Mouse (Mus musculus): ENCODE measurements at regions not wholly inside any gene's neighbourhood (a gene's known extent, or its start where the extent isn't known, plus 50 kb on each side); places are given as distances from the start of the nearest gene placed in this dataset.

DNA sequence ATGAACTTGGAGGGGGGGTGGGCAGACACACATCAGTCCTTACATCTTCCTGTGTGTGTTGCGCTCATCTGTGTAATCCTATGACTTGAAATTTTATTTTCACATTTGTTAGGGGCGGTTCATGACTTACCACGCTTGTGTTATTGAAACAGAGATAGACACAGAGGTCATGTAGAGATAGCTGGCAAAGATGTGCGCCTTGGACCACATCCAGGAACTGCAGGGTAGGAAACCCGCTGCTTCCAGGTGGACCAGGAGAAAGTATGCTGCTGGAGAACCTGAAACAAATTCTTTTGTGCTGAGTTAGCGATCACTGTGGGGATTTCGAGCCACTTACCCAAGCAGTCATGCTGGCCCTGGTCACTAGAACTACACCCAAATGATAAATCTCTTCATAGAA lies 89.1 kb downstream of the Kcnj2 start:
- Histone ChIP-seq H3K4me1 (replicated peaks) (no peaks in the 10 kb centered on the region), H3K36me3 (no peaks in the 10 kb centered on the region), H3K4me3 (no peak overlapping the region), H3K27ac (replicated peaks) (no peak overlapping the region), H3K4me2 (no peak overlapping the region), H3K9ac (no peak overlapping the region), H3K9me3 (no peaks in the 10 kb centered on the region), H3K27me3 (no peaks in the 10 kb centered on the region)
- WGBS, result 88% methylated on average over 7 of the region's 7 CpGs
- ATAC-seq (ENCODE audit: low read depth), result no peak

DNA sequence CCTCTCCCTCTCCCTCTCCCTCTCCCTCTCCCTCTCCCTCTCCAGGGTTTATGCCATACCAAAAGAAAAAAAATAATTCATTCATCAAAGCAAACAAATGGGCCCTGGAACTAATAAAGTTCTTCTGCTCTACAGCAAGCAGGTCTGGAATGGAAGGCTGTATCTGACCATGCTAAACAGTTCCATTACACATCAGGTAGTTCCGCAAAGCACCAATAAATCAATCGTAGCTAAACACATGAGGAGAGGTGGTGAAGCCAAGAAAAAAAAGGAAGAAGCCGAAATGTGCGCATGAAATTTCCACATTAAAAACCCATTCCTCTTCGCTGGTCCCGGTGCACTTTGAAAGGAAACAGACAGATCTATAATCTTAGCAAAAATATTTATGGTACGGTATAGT lies 89.8 kb downstream of the Kcnj2 start:
- Histone ChIP-seq H3K4me1 (replicated peaks) (no peaks in the 10 kb centered on the region), H3K27me3 (no peaks in the 10 kb centered on the region), H3K9ac (no peak overlapping the region), H3K4me3 (no peak overlapping the region), H3K36me3 (no peaks in the 10 kb centered on the region), H3K4me2 (no peak overlapping the region), H3K9me3 (no peaks in the 10 kb centered on the region), H3K27ac (replicated peaks) (no peak overlapping the region)
- WGBS, result 75% methylated on average over 7 of the region's 7 CpGs
- no peak for ATAC-seq (ENCODE audit: low read depth)

DNA sequence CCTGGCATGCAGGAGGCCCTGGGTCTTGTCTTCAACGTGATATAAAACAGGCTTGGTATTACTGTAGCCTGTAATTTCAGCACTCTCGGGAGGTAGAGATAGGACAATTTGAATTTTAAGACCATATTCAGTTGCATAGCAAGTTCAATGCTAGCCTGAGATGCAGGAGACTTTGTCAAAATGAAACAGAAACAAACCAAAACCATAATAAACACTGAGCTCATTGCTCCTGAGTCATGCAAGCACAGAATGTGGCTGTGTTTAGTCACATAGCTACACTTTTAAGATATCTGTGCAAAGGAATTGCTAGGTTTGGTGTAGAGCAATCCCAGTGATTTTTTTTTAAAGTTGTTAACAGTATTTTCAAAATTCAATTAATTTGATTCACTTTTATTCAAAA lies 93.3 kb downstream of the Kcnj2 start:
- Histone ChIP-seq H3K4me2 (no peak overlapping the region), H3K9me3 (no peaks in the 10 kb centered on the region), H3K27ac (replicated peaks) (no peak overlapping the region), H3K27me3 (no peaks in the 10 kb centered on the region), H3K4me3 (no peak overlapping the region), H3K9ac (no peak overlapping the region), H3K36me3 (no peaks in the 10 kb centered on the region), H3K4me1 (replicated peaks) (no peaks in the 10 kb centered on the region)
- ATAC-seq (ENCODE audit: low read depth), result no peak
- WGBS, result 86% methylated on average over 2 of the region's 2 CpGs

DNA sequence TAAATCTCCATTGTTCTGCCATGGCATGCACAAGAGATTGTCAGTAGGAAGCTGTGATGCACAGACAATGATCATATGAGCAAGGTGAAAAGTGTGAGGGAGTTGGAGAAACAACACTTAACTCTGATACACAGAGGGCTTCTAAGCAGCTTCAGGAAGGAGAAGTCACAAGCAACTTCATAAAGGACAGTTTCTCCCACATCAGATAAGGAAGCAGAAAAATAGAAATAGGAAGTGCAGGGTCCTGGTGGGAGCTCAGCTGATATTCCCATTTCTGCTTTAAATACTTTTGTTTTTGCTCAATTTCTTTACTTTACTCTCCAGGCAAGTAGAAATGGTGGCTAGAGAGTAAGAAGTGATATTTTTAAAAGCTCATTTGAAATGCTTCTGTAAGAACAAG lies 98.9 kb downstream of the Kcnj2 start:
- Histone ChIP-seq H3K4me3 (no peak overlapping the region), H3K4me2 (no peak overlapping the region), H3K9ac (no peak overlapping the region), H3K9me3 (no peaks in the 10 kb centered on the region), H3K27me3 (no peaks in the 10 kb centered on the region), H3K27ac (replicated peaks) (no peak overlapping the region), H3K36me3 (no peaks in the 10 kb centered on the region), H3K4me1 (replicated peaks) (no peaks in the 10 kb centered on the region)
- ATAC-seq (ENCODE audit: low read depth), result no peak

DNA sequence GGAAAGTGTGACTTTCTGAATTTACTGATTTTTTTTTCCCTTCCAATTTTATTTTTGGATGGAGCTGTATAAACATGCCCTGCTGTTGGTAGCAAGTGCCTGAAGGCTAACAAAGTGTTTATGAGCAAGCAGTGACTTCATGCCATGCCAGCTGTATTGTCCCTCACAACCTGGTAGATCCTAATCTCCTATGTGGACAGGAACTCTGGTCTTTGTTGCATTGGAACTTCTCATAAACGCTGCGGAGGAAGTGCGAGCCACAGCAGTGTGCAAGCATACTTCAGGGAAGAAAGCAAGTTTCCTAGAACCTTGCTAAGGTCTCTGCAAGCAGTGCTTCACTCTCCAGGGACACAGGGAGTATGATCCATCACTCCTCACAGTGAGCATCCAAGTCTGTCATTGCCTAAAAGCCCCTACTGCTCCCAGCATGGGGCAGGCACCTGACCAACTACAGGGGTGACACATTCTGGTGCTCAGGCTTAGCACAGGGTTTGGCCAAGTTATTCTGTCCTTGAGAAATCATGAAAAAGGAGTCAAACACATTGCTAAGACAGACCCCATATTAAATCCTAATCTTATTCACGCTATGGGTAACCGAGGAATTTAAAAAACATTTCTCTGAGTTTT lies 104.3 kb downstream of the Kcnj2 start:
- Histone ChIP-seq H3K4me1 (replicated peaks) (no peaks in the 10 kb centered on the region), H3K9ac (no peak overlapping the region), H3K9me3 (no peaks in the 10 kb centered on the region), H3K27ac (replicated peaks) (no peak overlapping the region), H3K36me3 (no peaks in the 10 kb centered on the region), H3K4me2 (no peak overlapping the region), H3K27me3 (no peaks in the 10 kb centered on the region), H3K4me3 (no peak overlapping the region)
- 92% methylated on average over 5 of the region's 5 CpGs for WGBS
- ATAC-seq (ENCODE audit: low read depth), result no peak

DNA sequence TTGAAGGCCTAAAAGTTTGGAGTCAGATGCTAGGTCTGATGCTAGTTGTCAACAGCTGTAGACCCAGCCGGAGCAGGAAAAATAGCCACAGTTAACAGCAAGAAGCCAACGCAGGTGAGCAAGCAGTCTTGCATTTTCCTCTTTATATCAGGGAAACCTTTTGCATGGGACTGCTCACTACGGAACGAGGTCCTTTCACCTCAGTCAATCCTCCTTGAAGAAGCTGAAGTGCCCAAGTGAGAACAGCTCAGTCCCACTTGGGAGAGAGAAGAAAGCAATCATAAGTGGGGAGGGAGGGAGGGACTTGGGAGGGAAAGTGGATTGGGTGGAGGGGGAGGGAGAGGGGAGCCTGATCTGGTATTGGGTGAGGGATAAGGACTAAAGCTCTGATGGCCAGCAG lies 107.6 kb downstream of the Kcnj2 start:
- Histone ChIP-seq H3K4me1 (replicated peaks) (0 out of 2 replicates have a peak, but pooled peaks cover 7% of the 10 kb centered on the region), H3K27me3 (no peaks in the 10 kb centered on the region), H3K36me3 (no peaks in the 10 kb centered on the region), H3K4me2 (no peak overlapping the region), H3K27ac (replicated peaks) (no peak overlapping the region), H3K9me3 (no peaks in the 10 kb centered on the region), H3K9ac (no peak overlapping the region), H3K4me3 (no peak overlapping the region)
- no peak for ATAC-seq (ENCODE audit: low read depth)
- 87% methylated on average over 4 of the region's 4 CpGs for WGBS

DNA sequence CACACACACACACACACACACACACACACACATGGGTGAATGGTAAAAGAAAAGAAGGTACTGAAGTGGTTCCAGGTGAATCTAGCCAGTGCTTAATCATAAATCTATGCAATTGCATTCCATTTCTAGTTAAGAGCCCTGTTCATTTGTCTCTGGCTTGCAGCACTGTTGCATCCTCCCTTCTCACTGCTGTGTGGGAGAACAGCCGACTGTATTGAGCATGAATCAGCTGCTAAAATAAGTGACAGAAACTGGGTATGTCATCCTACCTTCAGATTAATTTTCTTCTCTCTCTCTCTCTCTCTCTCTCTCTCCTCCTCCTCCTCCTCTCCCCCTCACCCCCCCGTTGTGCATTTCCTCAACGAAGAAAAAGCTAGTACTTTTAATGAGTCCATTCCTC lies 109.6 kb downstream of the Kcnj2 start:
- no peak overlapping the region for H3K4me2 ChIP-seq
- H3K9ac ChIP-seq, result no peak overlapping the region
- no peaks in the 10 kb centered on the region for H3K9me3 ChIP-seq
- 69% methylated on average over 3 of the region's 3 CpGs for WGBS
- 0 out of 2 replicates have a peak, but pooled peaks cover 7% of the 10 kb centered on the region for H3K4me1 ChIP-seq (replicated peaks)
- no peak overlapping the region for H3K4me3 ChIP-seq
- no peak overlapping the region for H3K27ac ChIP-seq (replicated peaks)
- no peaks in the 10 kb centered on the region for H3K36me3 ChIP-seq
- H3K27me3 ChIP-seq, result no peaks in the 10 kb centered on the region
- ATAC-seq (ENCODE audit: low read depth), result no peak

DNA sequence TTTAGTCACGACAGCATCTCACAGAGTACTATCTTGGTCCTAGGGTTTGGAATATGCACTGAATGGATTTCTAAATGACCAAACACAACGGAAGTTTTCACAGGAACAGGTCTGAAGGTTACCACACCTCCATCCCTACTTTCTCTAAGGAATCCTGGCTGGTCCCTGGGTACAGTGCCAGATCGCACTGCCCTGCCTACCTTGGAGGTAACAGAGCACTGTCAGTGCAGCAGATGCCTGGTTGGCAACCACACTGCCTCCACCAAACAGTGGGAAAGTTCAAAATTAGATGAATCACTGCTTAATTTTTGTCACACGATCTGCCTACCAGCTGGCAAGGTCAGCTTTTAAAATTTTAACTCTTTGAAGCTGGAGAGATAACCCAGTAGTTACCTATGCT lies 111.6 kb downstream of the Kcnj2 start:
- 0 out of 2 replicates have a peak, but pooled peaks cover 7% of the 10 kb centered on the region for H3K4me1 ChIP-seq (replicated peaks)

DNA sequence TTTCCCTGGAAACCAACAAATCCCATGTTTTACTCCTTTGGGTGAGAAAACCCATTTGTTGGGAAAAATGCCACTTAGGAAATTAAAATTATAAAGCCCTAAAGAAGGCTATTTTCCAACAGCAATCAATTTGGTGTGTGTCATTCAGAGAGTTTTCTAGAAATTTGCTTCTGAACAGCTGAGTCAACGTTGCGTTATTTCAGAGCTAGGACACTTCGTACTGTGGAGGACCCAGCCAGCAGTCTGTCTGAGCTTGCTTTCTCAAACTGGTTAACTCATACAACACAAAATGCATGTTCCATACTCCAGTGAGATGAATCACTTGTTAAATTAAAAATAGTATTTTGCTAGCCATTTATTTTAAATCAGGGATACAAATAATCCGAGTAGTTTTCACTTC lies 131.5 kb downstream of the Kcnj2 start:
- Histone ChIP-seq H3K9ac (no peak overlapping the region), H3K27ac (replicated peaks) (no peak overlapping the region), H3K4me1 (replicated peaks) (no peaks in the 10 kb centered on the region), H3K36me3 (no peaks in the 10 kb centered on the region), H3K9me3 (no peaks in the 10 kb centered on the region), H3K4me3 (no peak overlapping the region), H3K4me2 (no peak overlapping the region), H3K27me3 (no peaks in the 10 kb centered on the region)
- no peak for ATAC-seq (ENCODE audit: low read depth)
- 85% methylated on average over 4 of the region's 4 CpGs for WGBS

More for the DNA sequence above, 111.6 kb downstream of the Kcnj2 start:
- ATAC-seq (ENCODE audit: low read depth), result no peak
- H3K9me3 ChIP-seq, result no peaks in the 10 kb centered on the region
- H3K36me3 ChIP-seq, result no peaks in the 10 kb centered on the region
- H3K4me2 ChIP-seq, result no peak overlapping the region
- no peak overlapping the region for H3K27ac ChIP-seq (replicated peaks)
- H3K27me3 ChIP-seq, result no peaks in the 10 kb centered on the region
- H3K9ac ChIP-seq, result no peak overlapping the region
- no peak overlapping the region for H3K4me3 ChIP-seq
- 87% methylated on average over 4 of the region's 4 CpGs for WGBS

DNA sequence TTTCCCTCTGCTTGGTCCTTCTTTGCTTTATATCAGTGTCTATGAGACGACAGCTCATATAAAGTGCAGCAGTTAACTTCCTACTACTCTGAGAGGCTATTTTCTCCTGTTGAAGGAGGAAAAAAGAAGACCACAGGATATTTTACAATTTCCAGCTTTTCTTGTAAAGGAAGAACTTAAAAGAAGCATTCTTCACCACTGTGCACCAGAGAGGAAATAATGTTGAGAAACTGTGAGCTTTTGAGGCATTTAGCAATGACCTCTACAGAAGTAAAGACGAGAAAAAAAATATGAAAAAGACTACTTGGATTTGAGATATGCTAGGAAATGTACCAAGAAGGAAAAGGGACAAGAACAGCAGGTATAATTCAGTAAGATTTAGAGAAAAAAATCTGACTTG lies 134.5 kb downstream of the Kcnj2 start:
- Histone ChIP-seq H3K4me2 (no peak overlapping the region), H3K27me3 (no peaks in the 10 kb centered on the region), H3K4me3 (no peak overlapping the region), H3K9me3 (no peaks in the 10 kb centered on the region), H3K27ac (replicated peaks) (no peak overlapping the region), H3K9ac (no peak overlapping the region), H3K36me3 (no peaks in the 10 kb centered on the region), H3K4me1 (replicated peaks) (no peaks in the 10 kb centered on the region)
- WGBS, result 62% methylated on average over 2 of the region's 2 CpGs
- no peak for ATAC-seq (ENCODE audit: low read depth)

DNA sequence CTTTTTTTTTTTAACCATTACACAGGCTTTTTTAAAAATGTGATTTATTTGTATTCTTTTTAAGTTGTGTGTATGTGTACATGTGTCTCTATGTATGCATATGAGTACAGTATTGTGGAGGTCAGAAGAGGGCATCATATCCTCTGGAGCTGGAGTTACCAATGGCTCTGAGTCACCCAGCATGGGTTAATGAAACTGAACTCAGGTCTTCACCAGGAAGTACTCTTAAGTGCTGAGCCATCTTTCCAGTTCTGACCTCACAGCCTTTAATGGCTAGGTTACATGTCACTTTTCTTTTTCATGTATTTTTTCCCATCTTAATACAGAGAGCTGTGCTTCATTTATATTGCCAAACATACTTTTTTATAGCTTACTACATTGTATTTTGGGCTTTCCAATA lies 136.8 kb downstream of the Kcnj2 start:
- Histone ChIP-seq H3K4me3 (no peak overlapping the region), H3K4me1 (replicated peaks) (no peaks in the 10 kb centered on the region), H3K36me3 (no peaks in the 10 kb centered on the region), H3K4me2 (no peak overlapping the region), H3K9ac (no peak overlapping the region), H3K9me3 (no peaks in the 10 kb centered on the region), H3K27me3 (no peaks in the 10 kb centered on the region), H3K27ac (replicated peaks) (no peak overlapping the region)
- no peak for ATAC-seq (ENCODE audit: low read depth)

DNA sequence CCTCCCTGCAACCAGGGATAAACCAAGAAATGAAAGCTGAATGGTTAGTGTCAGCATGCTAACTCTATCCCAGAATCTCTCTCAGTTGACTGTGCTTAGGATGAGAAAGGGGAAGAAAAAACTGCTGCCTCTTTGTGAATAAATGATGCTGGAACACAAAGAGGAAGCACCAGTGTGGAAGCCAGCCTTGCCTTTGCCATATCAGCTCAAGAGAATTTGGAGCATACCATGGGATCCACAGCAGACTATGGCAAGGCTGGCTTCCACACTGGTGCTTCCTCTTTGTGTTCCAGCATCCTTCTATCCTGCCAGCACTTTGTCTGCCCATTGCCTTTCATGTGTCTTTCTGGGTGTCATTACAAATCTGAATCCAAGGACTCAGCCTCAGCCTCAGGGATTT lies 144.6 kb downstream of the Kcnj2 start:
- Histone ChIP-seq H3K27me3 (no peaks in the 10 kb centered on the region), H3K4me1 (replicated peaks) (peaks cover 14% of the 10 kb centered on the region), H3K4me3 (no peak overlapping the region), H3K4me2 (no peak overlapping the region), H3K9me3 (no peaks in the 10 kb centered on the region), H3K9ac (no peak overlapping the region), H3K36me3 (no peaks in the 10 kb centered on the region), H3K27ac (replicated peaks) (no peak overlapping the region)
- ATAC-seq (ENCODE audit: low read depth), result no peak

DNA sequence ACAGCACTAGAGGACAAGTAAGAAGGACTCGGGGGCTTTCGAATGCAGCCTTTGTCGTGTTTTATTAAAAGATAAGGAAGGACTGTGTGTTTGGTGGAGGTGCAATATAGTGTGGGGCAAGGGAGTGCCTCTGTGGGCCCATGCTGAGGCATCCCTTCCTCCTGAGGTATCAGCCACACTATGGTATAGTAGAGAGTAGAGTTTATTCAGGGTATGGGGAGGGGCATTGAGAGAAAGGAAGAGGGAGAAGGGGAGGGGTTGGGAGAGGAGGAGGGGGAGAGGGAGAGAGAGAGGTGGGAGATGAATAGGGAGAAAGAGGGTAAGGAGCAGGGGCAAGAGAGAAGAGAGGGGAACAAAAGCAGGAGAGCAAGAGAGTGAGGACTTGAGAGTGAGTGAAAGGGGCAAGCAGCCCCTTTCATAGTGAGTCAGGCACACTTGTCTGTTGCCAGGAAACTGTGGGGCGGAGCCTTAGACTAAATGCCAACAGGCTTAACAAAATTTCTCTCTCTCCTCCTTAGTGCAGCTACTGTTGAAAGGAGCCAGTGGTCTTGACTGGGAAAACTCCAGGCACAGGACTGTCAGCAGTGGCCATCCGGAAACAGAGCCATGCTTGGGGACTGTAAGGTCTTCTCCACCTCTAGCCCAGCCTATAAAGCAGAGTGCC lies 146.2 kb downstream of the Kcnj2 start:
- WGBS, result 60% methylated on average over 5 of the region's 5 CpGs
- Histone ChIP-seq H3K27ac (replicated peaks) (no peak overlapping the region; the same call in 1 of the 2 replicates), H3K9ac (no peak overlapping the region), H3K4me3 (no peak overlapping the region), H3K4me1 (replicated peaks) (peaks cover 14% of the 10 kb centered on the region), H3K36me3 (no peaks in the 10 kb centered on the region), H3K27me3 (no peaks in the 10 kb centered on the region), H3K4me2 (no peak overlapping the region), H3K9me3 (no peaks in the 10 kb centered on the region)
- ATAC-seq (ENCODE audit: low read depth), result peak; percentile 61
